In genomic region chr1:87763821-87764220, GRCm38 (mm10) we compare ENCODE assay signal across 27 mouse cellular contexts. TPM values are rescaled to one million over a fixed set of nuclear protein-coding genes. Genes with fewer than 3 reads are reported as not detected.
DNase-seq lines count a peak whose midpoint lies in the region; ATAC-seq and TF ChIP-seq lines count a peak whose summit lies in the region.
"Had no signal": no experiment of that assay in that cellular context is flagged by ENCODE, and none has a peak within 500 bp of the region (broad histone marks: within the 10 kb centered on the region; RNA-seq: fewer than 3 reads in every experiment).

No protein-coding gene starts in this region.

- H3K36me3 ChIP-seq in G1E (replicated peaks), result peaks cover 99% of the 10 kb centered on the region
- H3K36me3 ChIP-seq in liver, embryonic 14.5 days (replicated peaks; ENCODE audit: control insufficient read depth, insufficient read depth, low read depth), result peaks cover 73% of the 10 kb centered on the region

- peak; percentile 62 for TF ChIP-seq EP300 in liver, embryonic 14.5 days (IDR thresholded peaks at IDR 0.05; ENCODE audit: low read depth)

- no peak overlapping the region for H3K9ac ChIP-seq in liver, embryonic 14.5 days (replicated peaks)
- H3K9ac ChIP-seq: embryonic facial prominence, embryonic 12.5 days; heart, embryonic 12.5 days; hindbrain, embryonic 13.5 days; limb, embryonic 12.5 days had no signal

- no peaks in the 10 kb centered on the region for H3K9me3 ChIP-seq in G1E (replicated peaks)
- no peaks in the 10 kb centered on the region for H3K9me3 ChIP-seq in liver, embryonic 14.5 days (ENCODE audit: control insufficient read depth, low read length)
- H3K9me3 ChIP-seq: embryonic facial prominence, embryonic 12.5 days; heart, embryonic 12.5 days; hindbrain, embryonic 13.5 days; limb, embryonic 12.5 days had no signal

- 10% methylated on average over 3 of the region's 3 CpGs for WGBS in liver, embryonic 14.5 days (ENCODE audit: insufficient replicate concordance)

- peak; percentile 32 for DNase-seq in G1E (ENCODE audit: low spot score)
- peak; percentile 55 for DNase-seq in c-Kit-positive CD71-positive TER-119-negative erythroid progenitor cells, embryonic 14.5 days (ENCODE audit: low read depth)
- DNase-seq in liver, embryonic 14.5 days (ENCODE audit: low read depth in 3 of 3, low spot score in 3 of 3), result peak in 1 of 3 experiments; percentile 17
- no peak for DNase-seq in layer of hippocampus, adult 9-10 months (ENCODE audit: low spot score)
- DNase-seq in thymus, postnatal 25 days, result no peak
- DNase-seq in lung, postnatal 36 days, result no peak
- DNase-seq: adrenal gland, adult 2 months; cerebellum, adult 11 months; cerebellum, adult 9-11 months; embryo, embryonic 11 days; gastrocnemius, postnatal 25 days; heart, adult 2 months; heart, postnatal 4 days; kidney, adult 9 months; kidney, postnatal 10 days; lung, adult 2 months; lung, postnatal 10 days; midbrain, embryonic 14.5 days had no signal

- peak overlapping the region; percentile 13 for H3K4me2 ChIP-seq in liver, embryonic 14.5 days (ENCODE audit: low read depth)
- H3K4me2 ChIP-seq: embryonic facial prominence, embryonic 12.5 days; heart, embryonic 12.5 days; hindbrain, embryonic 13.5 days; limb, embryonic 12.5 days had no signal

- TF ChIP-seq CTCF in G1E (IDR thresholded peaks at IDR 0.05; ENCODE audit: low read depth, low read length), result no peak
- no peak for TF ChIP-seq CTCF in liver, embryonic 14.5 days (IDR thresholded peaks at IDR 0.05; ENCODE audit: low read depth)

- H3K4me3 ChIP-seq in G1E (ENCODE audit: low read depth, low read length), result no peak overlapping the region; the same call in 1 of the 2 replicates
- no peak overlapping the region for H3K4me3 ChIP-seq in liver, embryonic 14.5 days (ENCODE audit: insufficient read depth in 1 of 2, low read depth in 2 of 2, low read length in 2 of 2)
- H3K4me3 ChIP-seq: embryonic facial prominence, embryonic 12.5 days; heart, adult 2 months; heart, embryonic 12.5 days; hindbrain, embryonic 13.5 days; limb, embryonic 12.5 days had no signal

- no peaks in the 10 kb centered on the region for H3K27me3 ChIP-seq in G1E (ENCODE audit: insufficient read depth, low read length)
- no peaks in the 10 kb centered on the region for H3K27me3 ChIP-seq in liver, embryonic 14.5 days (ENCODE audit: control insufficient read depth, insufficient read depth, low read length)
- H3K27me3 ChIP-seq: embryonic facial prominence, embryonic 12.5 days; heart, embryonic 12.5 days; hindbrain, embryonic 13.5 days; limb, embryonic 12.5 days had no signal

- peaks cover 43% of the 10 kb centered on the region for H3K4me1 ChIP-seq in G1E (ENCODE audit: insufficient read depth, low read depth, low read length)
- H3K4me1 ChIP-seq in liver, embryonic 14.5 days (replicated peaks; ENCODE audit: control insufficient read depth in 2 of 2, insufficient read depth in 2 of 2, low read length in 1 of 2), result peaks cover 9 to 15% of the 10 kb centered on the region in 2 experiments
- H3K4me1 ChIP-seq: embryonic facial prominence, embryonic 12.5 days; heart, embryonic 12.5 days; hindbrain, embryonic 13.5 days; limb, embryonic 12.5 days had no signal

- peak; percentile 48; the same call in 1 of the 2 replicates for ATAC-seq in G1E (ENCODE audit: extremely low read depth, insufficient number of reproducible peaks, low FRiP score, poor library complexity, severe bottlenecking)
- ATAC-seq in liver, embryonic 14.5 days (ENCODE audit: insufficient read depth), result peak; percentile 67; the same call in 1 of the 2 replicates
- peak; percentile 75 for ATAC-seq in megakaryocyte-erythroid progenitor cell, adult 5-6 weeks (replicated peaks; ENCODE audit: low FRiP score, low TSS enrichment, poor library complexity, severe bottlenecking)
- ATAC-seq: activated CD4-positive, CD25-positive, alpha-beta regulatory T cell, adult 4 months; CD4-positive, CD25-positive, alpha-beta regulatory T cell, adult 4 months; forebrain, embryonic 14.5 days; intestine, postnatal 0 days had no signal

- H3K27ac ChIP-seq in liver, embryonic 14.5 days, result 0 out of 2 replicates have a peak overlapping the region, but pooled peaks have one; percentile 37
- H3K27ac ChIP-seq: embryonic facial prominence, embryonic 12.5 days; heart, adult 2 months; hindbrain, embryonic 13.5 days; limb, embryonic 12.5 days had no signal

RNA-seq across cellular contexts. Expression of gene Atg16l1, which starts 8.2 kb away (rescaled TPM):
- total RNA-seq in G1E (2014; fragmentation: Nextera tagmentation) (48.1 and 66.2 TPM in 2 replicates), G1E (2017) (72.0 and 82.2 TPM in 2 replicates)
- polyA plus RNA-seq in G1E (2012), result 6.6 and 10.3 TPM in 2 replicates
- polyA plus RNA-seq in liver, embryonic 14.5 days (2012; rRNA removed), result 12.5 and 13.4 TPM in 2 replicates
- 10.9 and 12.8 TPM in 2 replicates for polyA plus RNA-seq in liver, embryonic 14.5 days (2014; fragmentation: Nextera tagmentation; extraction: Ambion mirVana)
- 43.1 and 47.6 TPM in 2 replicates for total RNA-seq in megakaryocyte-erythroid progenitor cell, adult 5-6 weeks (2014; fragmentation: Nextera tagmentation)
- total RNA-seq in megakaryocyte-erythroid progenitor cell, adult 5-6 weeks (2017), result 58.1 and 59.8 TPM in 2 replicates

RNA-seq across cellular contexts. Expression of gene Sag, which starts 39.7 kb away (rescaled TPM):
- total RNA-seq in G1E (2014; fragmentation: Nextera tagmentation), result 0.19 TPM in 1 of 2 replicates, not detected in the other
- 0.82 and 1.0 TPM in 2 replicates for total RNA-seq in G1E (2017)
- polyA plus RNA-seq in G1E (2012), result not detected in 2 replicates
- 0.27 TPM in 2 replicates for polyA plus RNA-seq in liver, embryonic 14.5 days (2012; rRNA removed)
- polyA plus RNA-seq in liver, embryonic 14.5 days (2014; fragmentation: Nextera tagmentation; extraction: Ambion mirVana), result 0.56 and 0.67 TPM in 2 replicates
- total RNA-seq in megakaryocyte-erythroid progenitor cell, adult 5-6 weeks (2014; fragmentation: Nextera tagmentation), result 2.1 and 3.2 TPM in 2 replicates
- total RNA-seq in megakaryocyte-erythroid progenitor cell, adult 5-6 weeks (2017), result 0.95 and 2.0 TPM in 2 replicates

Comparison
In these comparisons a context has a peak if more than half of its experiments do, and no peak if none do; other contexts are left out.
1. DNase-seq: peak in G1E (single experiment) and c-Kit-positive CD71-positive TER-119-negative erythroid progenitor cells, embryonic 14.5 days (single experiment); none in layer of hippocampus, adult 9-10 months (single experiment), thymus, postnatal 25 days (single experiment) and lung, postnatal 36 days (single experiment).
2. Peak in every context shown above with its lines, with median percentiles within 50 percentile points of each other: ATAC-seq.